Mouse (Mus musculus): ENCODE measurements at regions not wholly inside any gene's neighbourhood (a gene's known extent, or its start where the extent isn't known, plus 50 kb on each side); places are given as distances from the start of the nearest gene placed in this dataset.

GRCm38 (mm10) chr6:31011407-31012020 is 52.6 kb upstream of the Klf14 start:
- no peak for TF ChIP-seq GATA4 (IDR thresholded peaks at IDR 0.05; ENCODE audit: insufficient replicate concordance, low read length)

DNA sequence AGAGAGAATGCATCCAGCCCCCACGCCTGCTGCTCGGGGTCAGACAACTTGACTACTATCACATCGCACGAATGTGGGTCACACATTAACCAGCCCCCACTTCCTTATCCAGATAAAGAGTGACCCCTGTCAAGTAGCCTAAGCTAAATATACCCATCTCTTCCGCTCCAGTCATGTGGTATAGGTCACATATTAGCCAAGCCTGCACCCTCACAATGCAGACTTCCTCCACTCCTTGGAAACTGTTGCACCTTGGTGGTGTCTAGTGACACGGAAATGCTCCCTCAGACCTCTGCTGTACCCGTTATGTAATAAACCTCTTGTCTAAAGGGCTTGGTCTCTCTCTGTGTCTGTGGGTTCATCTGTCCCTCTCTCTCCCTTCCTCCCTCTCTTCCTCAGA is 57.7 kb upstream of the Klf14 start:
- no peak for TF ChIP-seq GATA4 (IDR thresholded peaks at IDR 0.05; ENCODE audit: insufficient replicate concordance, low read length)

GRCm38 (mm10) chr6:31021776-31022175 is 62.9 kb upstream of the Klf14 start:
- no peak for TF ChIP-seq GATA4 (IDR thresholded peaks at IDR 0.05; ENCODE audit: insufficient replicate concordance, low read length)

DNA sequence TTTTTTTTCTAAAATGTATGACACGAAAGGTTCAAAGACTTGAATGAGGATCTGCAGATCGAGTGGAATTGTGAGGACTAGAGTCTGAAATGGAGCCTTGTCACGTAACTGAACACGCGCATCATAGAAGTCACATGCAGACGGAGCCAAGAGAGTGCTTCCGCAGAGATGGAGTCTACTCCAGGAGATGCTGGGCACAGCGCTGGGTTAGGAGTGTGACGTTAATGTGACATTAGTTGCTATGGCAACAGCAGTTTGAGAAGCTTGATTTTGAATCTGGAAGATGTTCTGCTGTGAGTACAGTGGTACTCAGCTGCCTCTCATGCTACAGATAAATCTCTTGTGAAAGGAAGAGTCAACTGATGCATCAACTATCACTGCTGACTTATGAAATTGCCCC is 70.9 kb upstream of the Klf14 start:
- no peak for TF ChIP-seq GATA4 (IDR thresholded peaks at IDR 0.05; ENCODE audit: insufficient replicate concordance, low read length)

DNA sequence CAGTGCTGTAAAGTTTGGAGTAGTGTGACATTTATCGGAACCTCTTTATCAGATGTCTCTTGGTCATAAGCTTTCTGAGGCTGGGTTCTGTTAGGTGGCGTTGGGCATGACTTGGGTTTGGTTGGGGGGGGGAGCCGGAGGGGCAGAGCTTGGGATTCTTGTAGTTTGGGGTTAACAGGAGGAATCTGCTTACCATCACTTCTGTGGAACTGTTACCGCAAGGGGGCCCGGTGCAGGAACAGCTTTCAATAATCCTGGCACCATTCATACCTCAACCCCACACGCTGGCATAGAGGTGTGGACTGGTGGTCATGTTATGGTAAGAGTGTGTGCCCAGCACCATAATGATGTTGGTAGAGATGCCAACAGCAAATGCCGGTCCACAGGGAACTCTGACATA is 72.1 kb upstream of the Klf14 start:
- TF ChIP-seq GATA4 (IDR thresholded peaks at IDR 0.05; ENCODE audit: insufficient replicate concordance, low read length): no peak

GRCm38 (mm10) chr6:31032147-31032546 is 73.3 kb upstream of the Klf14 start:
- no peak for TF ChIP-seq GATA4 (IDR thresholded peaks at IDR 0.05; ENCODE audit: insufficient replicate concordance, low read length)

- TF ChIP-seq GATA4 (IDR thresholded peaks at IDR 0.05; ENCODE audit: insufficient replicate concordance, low read length): no peak
Observed at GRCm38 (mm10) chr6:31032980-31033608, 74.2 kb upstream of the Klf14 start.

DNA sequence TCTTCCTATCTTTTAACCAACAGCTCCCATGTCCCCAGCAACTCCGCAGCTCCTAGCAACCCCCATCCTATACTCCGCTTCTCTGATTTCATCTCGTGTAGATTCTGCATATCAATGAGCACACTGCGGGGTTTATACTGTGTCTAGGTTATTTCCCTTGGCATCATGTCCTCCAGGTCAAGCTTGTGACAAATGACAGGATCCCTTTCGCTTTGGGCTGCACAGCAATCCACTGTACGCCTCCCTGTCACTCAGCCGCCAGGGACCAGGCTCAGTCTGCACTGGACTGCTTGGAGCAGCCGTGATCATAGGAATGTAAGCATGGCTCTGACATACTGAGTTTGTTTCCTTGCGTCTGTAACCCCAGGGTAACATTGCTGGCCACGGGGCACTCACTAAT is 75.9 kb upstream of the Klf14 start:
- no peak for TF ChIP-seq GATA4 (IDR thresholded peaks at IDR 0.05; ENCODE audit: insufficient replicate concordance, low read length)

DNA sequence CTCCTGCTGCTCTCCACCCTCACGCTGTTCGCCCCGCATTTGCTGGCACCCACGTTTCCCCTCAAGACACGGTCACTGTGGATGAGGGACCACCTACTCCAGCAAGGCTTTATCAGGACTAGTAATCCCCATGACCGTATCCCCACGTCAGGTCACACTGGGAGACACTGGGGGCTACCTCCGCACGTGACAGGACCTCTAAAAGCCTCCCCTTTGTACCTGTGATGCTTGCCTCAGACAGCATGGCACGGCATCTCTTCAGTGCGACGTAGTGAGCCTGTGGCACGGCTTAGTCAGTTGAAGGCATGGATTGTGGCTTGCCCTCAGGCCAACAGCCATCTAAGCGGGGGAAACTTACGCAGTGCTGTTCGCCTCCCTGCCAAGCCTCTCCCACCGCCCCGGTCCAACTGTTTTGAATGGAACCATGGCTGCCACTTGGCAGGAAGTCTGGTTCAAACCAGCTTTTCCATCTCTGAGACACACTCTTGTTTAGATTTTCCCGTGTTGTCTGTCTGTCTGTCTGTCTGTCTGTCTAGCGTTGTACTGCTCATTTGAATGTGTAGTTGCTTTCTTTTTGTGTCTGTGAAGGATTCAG is 79.0 kb upstream of the Klf14 start:
- no peak for TF ChIP-seq GATA4 (IDR thresholded peaks at IDR 0.05; ENCODE audit: insufficient replicate concordance, low read length)

DNA sequence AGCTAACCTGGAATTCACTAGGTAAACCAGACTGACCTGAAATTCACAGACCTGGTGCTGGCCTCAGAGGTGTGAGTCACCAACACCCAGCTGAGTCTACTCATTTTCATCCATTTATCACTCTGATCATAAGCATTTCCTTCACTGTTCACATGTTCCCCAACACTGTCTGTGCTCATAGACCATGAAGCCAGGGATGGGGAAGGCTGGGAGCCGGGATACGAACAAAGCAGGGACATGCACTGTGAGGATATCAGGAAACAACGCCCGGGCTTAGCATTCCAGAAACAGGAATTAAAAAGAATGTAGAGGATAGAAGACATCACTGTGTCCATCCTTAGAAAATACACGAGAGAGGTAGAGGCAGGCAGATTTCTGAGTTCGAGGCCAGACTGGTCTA is 80.6 kb upstream of the Klf14 start:
- TF ChIP-seq GATA4 (IDR thresholded peaks at IDR 0.05; ENCODE audit: insufficient replicate concordance, low read length): no peak

DNA sequence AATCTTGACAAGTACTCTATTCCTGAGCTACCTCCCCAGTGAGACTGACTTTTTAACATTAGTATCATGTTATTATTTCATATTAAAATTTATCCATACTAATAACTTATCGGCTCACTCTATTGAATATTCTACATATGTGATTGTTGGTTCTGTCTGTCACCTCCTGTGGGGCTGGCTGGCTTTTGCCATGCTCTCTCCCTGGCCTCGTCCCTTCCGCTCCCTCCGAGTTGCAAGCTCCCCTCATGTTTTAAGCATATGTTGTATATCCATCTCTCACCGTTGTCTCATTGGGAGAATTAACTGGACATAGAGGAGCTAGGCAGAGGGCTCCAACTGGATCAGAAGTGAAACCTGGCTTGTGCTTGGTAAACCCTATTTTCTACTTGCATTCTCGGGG is 81.9 kb upstream of the Klf14 start:
- no peak for TF ChIP-seq GATA4 (IDR thresholded peaks at IDR 0.05; ENCODE audit: insufficient replicate concordance, low read length)

DNA sequence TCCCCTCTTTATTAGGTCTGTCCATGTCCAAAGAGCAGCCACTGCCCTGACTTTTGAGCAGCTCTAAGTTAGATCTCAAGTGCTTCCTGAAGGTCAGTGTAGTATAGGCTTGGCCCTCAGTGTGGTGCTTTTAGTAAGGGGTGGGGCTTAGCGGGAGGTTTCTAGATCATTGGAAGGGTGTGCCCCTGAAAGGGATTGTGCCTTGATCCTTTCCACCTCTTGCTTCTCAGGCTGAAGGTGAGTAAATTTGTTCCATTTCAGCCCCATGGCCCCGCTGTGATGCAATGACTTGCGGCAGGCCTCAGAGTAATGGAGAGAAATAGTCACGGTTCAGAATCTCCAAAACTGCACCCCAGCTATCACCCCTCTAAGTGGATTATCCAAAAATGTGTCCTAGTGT is 84.5 kb upstream of the Klf14 start:
- no peak for TF ChIP-seq GATA4 (IDR thresholded peaks at IDR 0.05; ENCODE audit: insufficient replicate concordance, low read length)

DNA sequence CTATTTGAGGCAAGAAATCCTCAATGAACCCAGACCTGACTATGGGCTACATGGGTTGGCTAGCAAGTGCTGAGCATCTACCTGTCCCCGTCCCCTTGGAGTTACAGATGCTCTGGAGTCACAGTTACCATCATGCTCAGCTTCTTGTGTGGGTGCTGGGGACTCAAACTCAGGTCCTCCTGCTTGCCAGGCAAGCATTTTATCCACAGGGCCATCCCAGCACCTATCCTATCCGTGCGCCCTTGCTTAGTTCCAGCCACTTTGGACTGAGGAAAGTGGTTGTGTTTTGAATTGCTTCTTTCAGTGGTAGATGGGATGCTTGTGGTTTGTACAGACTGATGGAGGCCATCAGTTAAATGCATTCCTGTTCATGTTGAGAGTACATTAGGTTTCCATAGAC is 85.0 kb upstream of the Klf14 start:
- no peak for TF ChIP-seq GATA4 (IDR thresholded peaks at IDR 0.05; ENCODE audit: insufficient replicate concordance, low read length)

DNA sequence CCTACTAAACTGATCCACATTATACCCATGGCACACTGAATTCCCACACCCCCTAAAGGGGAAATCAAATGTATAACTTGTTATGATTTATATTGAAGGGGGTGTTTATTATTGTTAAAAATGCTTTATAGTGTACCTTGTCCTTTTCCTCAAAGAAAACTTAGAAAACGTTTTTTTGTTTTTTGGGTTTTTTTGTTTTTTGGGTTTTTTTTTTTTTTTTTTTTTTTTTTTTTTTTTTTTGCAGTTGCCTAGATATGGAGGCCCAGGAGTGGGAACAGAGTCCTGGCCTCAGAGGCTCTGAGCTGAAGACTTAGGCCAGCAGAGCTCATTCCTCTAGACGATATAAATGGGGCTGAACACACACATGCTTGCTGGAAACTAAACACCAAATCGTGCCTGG is 87.3 kb upstream of the Klf14 start:
- no peak for TF ChIP-seq GATA4 (IDR thresholded peaks at IDR 0.05; ENCODE audit: insufficient replicate concordance, low read length)

- no peak for TF ChIP-seq GATA4 (IDR thresholded peaks at IDR 0.05; ENCODE audit: insufficient replicate concordance, low read length)
Observed at GRCm38 (mm10) chr6:31048920-31049576, 90.2 kb upstream of the Klf14 start.

GRCm38 (mm10) chr6:31050831-31051230 is 92.0 kb upstream of the Klf14 start:
- TF ChIP-seq GATA4 (IDR thresholded peaks at IDR 0.05; ENCODE audit: insufficient replicate concordance, low read length): no peak

Measured in liver, adult (tissue).